Mouse (Mus musculus) heart, embryonic 13.5 days (tissue): ENCODE results near the gene Tigar. TPM values are rescaled to one million over a fixed set of nuclear protein-coding genes. Genes with fewer than 3 reads are reported as not detected.
A peak's percentile ranks its signal among the peaks of the same experiment; 100 is the strongest.

Experiments
- ATAC-seq: fragments of 200-750 bp; cut with Nextera tagmentation; 2 replicates; pipeline ENCODE4 v1.8.0; 2017; ENCODE audit warnings: moderate TSS enrichment; ENCODE audit not compliant: insufficient number of reproducible peaks, low FRiP score, low TSS enrichment; ENCODE audit errors: extremely low read depth
- H3K27ac ChIP-seq: fragments of 300-500 bp; sonication (generic); replicated peaks from 2 replicates; pipeline ENCODE4 v1.5.1; 2015; ENCODE audit warnings: moderate library complexity, mild to moderate bottlenecking, inconsistent platforms
- H3K27me3 ChIP-seq: fragments of 300-500 bp; sonication (generic); replicated peaks from 2 replicates; pipeline ENCODE4 v1.6.1; 2015; ENCODE audit warnings: mild to moderate bottlenecking, inconsistent platforms
- H3K36me3 ChIP-seq: fragments of 300-500 bp; sonication (generic); 2 replicates; pipeline ENCODE4 v1.6.1; 2015; ENCODE audit warnings: mild to moderate bottlenecking, inconsistent platforms
- H3K4me1 ChIP-seq: fragments of 300-500 bp; sonication (generic); 2 replicates; pipeline ENCODE4 v1.6.1; 2015; ENCODE audit warnings: inconsistent platforms
- H3K4me2 ChIP-seq: fragments of 300-500 bp; sonication (generic); 2 replicates; pipeline ENCODE4 v1.6.1; 2015; ENCODE audit warnings: inconsistent platforms, mild to moderate bottlenecking, moderate library complexity
- H3K4me3 ChIP-seq: fragments of 300-500 bp; sonication (generic); 2 replicates; pipeline ENCODE4 v1.5.1; 2015; ENCODE audit warnings: moderate library complexity, mild to moderate bottlenecking, inconsistent platforms
- H3K9ac ChIP-seq: fragments of 300-500 bp; sonication (generic); 2 replicates; pipeline ENCODE4 v1.6.1; 2015; ENCODE audit warnings: inconsistent platforms, mild to moderate bottlenecking, moderate library complexity
- H3K9me3 ChIP-seq: fragments of 300-500 bp; sonication (generic); 2 replicates; pipeline ENCODE4 v1.6.1; 2016; ENCODE audit warnings: inconsistent platforms
- WGBS: fragments of 180-500 bp; shearing (Covaris S2); methylation state at CpG from one replicate; pipeline ENCODE4 v1.1.7; 2015; ENCODE audit warnings: mixed read lengths; 5-methylcytosine and 5-hydroxymethylcytosine counted together
- polyA plus RNA-seq: library from polyadenylated mRNA; unstranded; fragments of >200 nt; fragmentation: Nextera tagmentation; extraction: Ambion mirVana; gene quantifications from 2 replicates; pipeline ENCODE4 v1.2.1, GENCODE M21; 2015

The Tigar gene
- polyA plus RNA-seq, 1 experiment from 2014 or later, result 7.6 TPM

DNA sequence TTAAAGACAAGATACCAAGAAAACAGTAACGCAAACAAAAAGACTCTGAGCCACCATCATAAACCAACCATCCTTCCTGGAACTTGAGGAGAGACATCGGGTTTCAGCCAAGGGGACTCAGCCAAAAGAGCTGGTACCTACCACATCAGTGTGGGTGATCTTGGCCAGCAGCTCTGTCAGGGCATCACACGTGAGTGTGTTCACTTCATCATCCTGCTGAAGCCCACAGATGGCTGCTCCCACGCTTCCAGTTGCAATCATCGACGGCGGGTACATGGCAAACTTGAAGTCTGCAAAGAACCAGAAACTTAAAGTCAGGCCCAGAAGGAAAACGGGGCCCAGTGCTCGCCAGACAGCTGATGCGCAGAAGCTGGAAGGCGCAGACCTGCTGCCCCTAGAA, 29.6 kb upstream of the Tigar start:
- ATAC-seq, result no peak
- H3K36me3 ChIP-seq, result peaks cover 94% of the 10 kb centered on the region
- H3K9ac ChIP-seq, result no peak overlapping the region
- peaks cover 37% of the 10 kb centered on the region for H3K4me1 ChIP-seq
- 89% methylated on average over 11 of the region's 11 CpGs for WGBS
- no peak overlapping the region for H3K4me2 ChIP-seq
- H3K9me3 ChIP-seq, result no peaks in the 10 kb centered on the region
- H3K27me3 ChIP-seq, result no peaks in the 10 kb centered on the region
- no peak overlapping the region for H3K27ac ChIP-seq
- H3K4me3 ChIP-seq, result no peak overlapping the region

DNA sequence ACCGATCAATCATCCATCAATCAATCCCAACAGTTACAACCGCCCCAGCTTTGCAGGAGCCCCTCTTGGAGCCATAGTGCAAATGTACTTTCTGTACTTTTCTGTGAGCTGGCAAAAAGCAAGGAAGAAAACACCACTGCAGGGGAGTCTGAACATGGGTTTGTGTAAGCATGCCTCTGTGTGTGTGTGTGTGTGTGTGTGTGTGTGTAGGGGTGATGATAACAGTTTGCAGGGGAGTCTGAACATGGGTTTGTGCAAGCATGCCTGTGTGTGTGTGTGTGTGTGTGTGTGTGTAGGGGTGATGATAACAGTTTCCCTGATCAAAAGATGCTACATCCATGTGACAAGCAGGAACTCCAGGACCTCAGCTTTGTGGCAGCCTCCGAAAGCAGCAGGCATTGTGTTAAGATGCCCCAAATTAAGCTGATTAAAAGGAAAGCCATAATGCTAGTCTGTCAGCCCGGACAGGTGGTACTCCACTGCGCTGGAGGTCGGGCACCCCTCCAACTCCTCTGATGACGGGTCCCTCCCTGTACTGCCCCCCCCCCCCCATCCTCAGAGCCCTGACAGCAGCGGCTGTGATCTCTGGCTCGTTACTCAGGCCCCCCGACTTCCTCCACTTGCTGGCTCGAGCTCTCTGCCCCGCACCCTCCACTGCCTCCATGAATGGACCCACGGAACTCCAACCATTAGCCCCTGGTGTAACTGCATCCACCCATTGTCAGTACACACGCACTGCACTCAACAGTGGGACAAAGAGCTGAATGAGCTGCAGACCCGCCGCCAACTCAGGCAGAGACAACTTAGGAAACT, 24.3 kb upstream of the Tigar start:
- no peak overlapping the region for H3K4me2 ChIP-seq
- 62% methylated on average over 16 of the region's 16 CpGs for WGBS
- H3K4me1 ChIP-seq, result peaks cover 23% of the 10 kb centered on the region
- no peaks in the 10 kb centered on the region for H3K9me3 ChIP-seq
- H3K27me3 ChIP-seq, result no peaks in the 10 kb centered on the region
- no peak overlapping the region for H3K27ac ChIP-seq
- H3K36me3 ChIP-seq, result peaks cover 100% of the 10 kb centered on the region
- no peak overlapping the region for H3K4me3 ChIP-seq
- no peak overlapping the region for H3K9ac ChIP-seq
- ATAC-seq, result no peak

DNA sequence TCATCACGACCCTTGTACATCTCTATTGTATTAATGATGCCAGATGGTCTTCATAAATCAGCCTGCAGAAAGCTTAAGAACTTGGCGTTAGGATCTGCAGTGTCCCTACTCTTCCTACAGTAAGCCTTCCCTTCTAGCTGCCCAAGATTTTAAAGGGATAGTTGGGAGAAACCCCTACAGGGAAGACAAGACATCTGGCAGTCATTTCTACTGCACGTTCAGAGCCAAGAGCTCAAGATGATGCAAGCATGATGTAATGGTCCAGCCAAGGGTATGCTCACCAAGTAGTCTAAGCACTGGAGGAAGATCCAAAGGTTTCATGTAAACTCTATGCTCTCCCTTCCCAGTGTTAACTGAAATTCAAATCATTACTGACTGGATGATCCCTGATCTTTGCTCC, 23.4 kb upstream of the Tigar start:
- 68% methylated on average over 3 of the region's 3 CpGs for WGBS
- H3K27me3 ChIP-seq, result no peaks in the 10 kb centered on the region

DNA sequence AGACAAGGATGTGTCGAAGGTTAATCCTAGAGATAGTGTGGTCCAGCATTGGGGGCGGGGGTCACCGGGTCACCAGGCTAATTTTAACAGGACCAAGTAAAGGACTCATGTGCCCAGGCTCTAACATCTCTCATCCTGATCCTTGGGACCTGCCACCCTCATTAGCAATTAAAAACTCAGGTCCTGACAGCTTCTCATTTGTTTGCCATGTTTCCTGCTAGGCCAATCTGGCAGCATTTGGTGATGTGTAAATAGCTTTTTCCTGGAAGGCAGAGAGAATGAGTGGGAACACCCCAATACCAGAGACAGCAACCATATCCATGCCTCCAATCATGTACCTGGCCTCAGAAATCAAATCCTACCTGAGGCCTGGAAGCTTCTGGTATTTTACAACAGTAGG, 22.6 kb upstream of the Tigar start:
- Histone ChIP-seq H3K27me3 (no peaks in the 10 kb centered on the region), H3K9ac (no peak overlapping the region), H3K4me2 (no peak overlapping the region), H3K4me1 (peaks cover 23% of the 10 kb centered on the region), H3K27ac (no peak overlapping the region), H3K9me3 (no peaks in the 10 kb centered on the region), H3K36me3 (peaks cover 100% of the 10 kb centered on the region), H3K4me3 (no peak overlapping the region)
- ATAC-seq, result no peak
- WGBS, result 56% methylated on average over 3 of the region's 3 CpGs

More for the DNA sequence above, 23.4 kb upstream of the Tigar start:
- no peak overlapping the region for H3K9ac ChIP-seq
- H3K36me3 ChIP-seq, result peaks cover 100% of the 10 kb centered on the region
- no peak overlapping the region for H3K4me3 ChIP-seq
- H3K4me1 ChIP-seq, result peaks cover 23% of the 10 kb centered on the region
- H3K9me3 ChIP-seq, result no peaks in the 10 kb centered on the region
- no peak overlapping the region for H3K27ac ChIP-seq
- no peak overlapping the region for H3K4me2 ChIP-seq
- no peak for ATAC-seq

DNA sequence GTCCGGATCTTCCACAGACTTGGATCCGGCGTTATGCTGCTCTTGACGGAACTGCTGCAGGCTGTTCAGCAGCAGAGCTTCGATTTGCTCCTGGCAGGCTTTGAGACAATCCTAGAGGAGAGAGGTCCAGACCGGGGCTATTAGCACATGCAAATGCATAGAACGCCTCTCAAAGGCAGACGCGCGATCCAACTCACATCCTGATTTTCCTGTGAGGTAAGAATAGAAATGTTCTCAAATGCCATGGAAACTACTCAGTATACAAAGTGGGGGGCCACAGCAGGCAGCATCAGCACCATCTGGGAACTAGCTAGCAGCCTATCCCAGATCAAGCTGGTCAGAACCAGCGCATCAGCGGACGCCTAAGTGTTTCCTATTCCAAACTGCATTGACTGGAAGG, 21.0 kb upstream of the Tigar start:
- Histone ChIP-seq H3K9ac (no peak overlapping the region), H3K4me2 (no peak overlapping the region), H3K4me1 (peaks cover 15% of the 10 kb centered on the region), H3K27me3 (no peaks in the 10 kb centered on the region), H3K27ac (no peak overlapping the region), H3K4me3 (no peak overlapping the region), H3K36me3 (peaks cover 95% of the 10 kb centered on the region), H3K9me3 (no peaks in the 10 kb centered on the region)
- ATAC-seq, result no peak
- 70% methylated on average over 13 of the region's 13 CpGs for WGBS

DNA sequence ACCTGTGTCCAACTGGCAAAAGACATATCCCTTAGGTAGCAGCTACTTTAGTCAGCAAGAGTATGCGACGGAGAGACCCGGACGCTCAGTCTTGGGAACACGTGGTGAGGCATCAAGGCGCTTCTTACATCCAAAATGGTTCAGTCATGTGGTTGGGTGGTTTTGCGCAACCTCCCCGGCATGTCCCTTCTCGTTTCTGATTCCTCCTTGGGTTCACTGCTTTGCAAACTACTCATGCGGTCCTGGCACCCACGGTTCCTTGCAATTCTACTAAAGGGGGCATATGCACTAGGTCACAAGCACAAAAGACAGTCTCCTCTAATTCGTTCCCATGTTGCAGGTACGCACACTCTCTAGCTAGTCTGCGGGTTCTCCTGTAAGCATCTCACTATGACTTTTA, 20.3 kb upstream of the Tigar start:
- Histone ChIP-seq H3K4me3 (no peak overlapping the region), H3K36me3 (peaks cover 87% of the 10 kb centered on the region), H3K9me3 (no peaks in the 10 kb centered on the region), H3K27ac (no peak overlapping the region), H3K9ac (no peak overlapping the region), H3K27me3 (no peaks in the 10 kb centered on the region), H3K4me1 (peaks cover 8% of the 10 kb centered on the region), H3K4me2 (no peak overlapping the region)
- no peak for ATAC-seq
- 87% methylated on average over 14 of the region's 14 CpGs for WGBS

DNA sequence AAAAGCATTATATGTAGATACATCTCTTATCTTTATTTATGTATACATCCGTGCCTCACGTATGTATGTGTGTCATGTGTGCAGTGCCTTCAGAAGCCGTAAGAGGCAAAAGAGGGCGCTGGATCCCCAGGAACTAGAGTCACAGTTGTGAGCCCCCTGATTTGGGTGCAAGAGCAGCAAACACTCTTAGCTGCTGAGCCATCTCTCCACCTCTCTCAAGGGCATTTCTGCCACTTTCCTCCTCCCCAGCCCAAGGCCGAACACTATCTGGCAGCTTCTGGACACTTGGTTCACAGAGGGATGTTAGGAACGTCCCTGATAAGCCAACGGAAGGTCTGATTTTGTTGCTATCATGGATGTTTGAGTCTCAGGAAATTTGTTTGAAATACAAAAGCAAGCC, 14.1 kb upstream of the Tigar start:
- ATAC-seq, result no peak
- WGBS, result 58% methylated on average over 7 of the region's 7 CpGs

DNA sequence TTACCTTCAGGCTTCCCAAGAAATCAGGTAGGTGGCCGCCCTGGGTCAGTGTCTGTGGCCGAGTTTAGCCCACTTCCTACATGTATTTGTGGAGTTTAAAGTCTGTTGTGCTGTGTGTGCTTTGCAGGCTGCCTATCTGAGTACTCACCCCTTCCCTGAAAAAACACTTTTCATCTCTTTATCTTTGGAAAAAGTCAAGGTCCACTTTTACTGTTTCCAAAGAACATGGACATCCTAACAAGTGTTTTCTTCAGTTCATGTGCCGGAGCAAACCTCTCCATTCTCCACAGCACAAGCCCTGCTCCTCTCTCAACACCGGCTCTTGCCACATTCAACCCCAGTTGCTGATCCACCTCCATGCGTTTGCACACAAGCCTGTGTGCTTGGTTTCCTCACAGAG, 13.6 kb upstream of the Tigar start:
- H3K36me3 ChIP-seq, result peaks cover 21% of the 10 kb centered on the region
- no peaks in the 10 kb centered on the region for H3K27me3 ChIP-seq
- H3K9ac ChIP-seq, result no peak overlapping the region
- H3K4me3 ChIP-seq, result no peak overlapping the region
- H3K9me3 ChIP-seq, result no peaks in the 10 kb centered on the region
- no peak overlapping the region for H3K4me2 ChIP-seq
- H3K27ac ChIP-seq, result no peak overlapping the region
- ATAC-seq, result no peak
- no peaks in the 10 kb centered on the region for H3K4me1 ChIP-seq
- WGBS, result 73% methylated on average over 5 of the region's 5 CpGs

More for the DNA sequence above, 14.1 kb upstream of the Tigar start:
- Histone ChIP-seq H3K9me3 (no peaks in the 10 kb centered on the region), H3K4me3 (no peak overlapping the region), H3K4me2 (no peak overlapping the region), H3K27ac (no peak overlapping the region), H3K36me3 (peaks cover 26% of the 10 kb centered on the region), H3K4me1 (no peaks in the 10 kb centered on the region), H3K27me3 (no peaks in the 10 kb centered on the region), H3K9ac (no peak overlapping the region)

DNA sequence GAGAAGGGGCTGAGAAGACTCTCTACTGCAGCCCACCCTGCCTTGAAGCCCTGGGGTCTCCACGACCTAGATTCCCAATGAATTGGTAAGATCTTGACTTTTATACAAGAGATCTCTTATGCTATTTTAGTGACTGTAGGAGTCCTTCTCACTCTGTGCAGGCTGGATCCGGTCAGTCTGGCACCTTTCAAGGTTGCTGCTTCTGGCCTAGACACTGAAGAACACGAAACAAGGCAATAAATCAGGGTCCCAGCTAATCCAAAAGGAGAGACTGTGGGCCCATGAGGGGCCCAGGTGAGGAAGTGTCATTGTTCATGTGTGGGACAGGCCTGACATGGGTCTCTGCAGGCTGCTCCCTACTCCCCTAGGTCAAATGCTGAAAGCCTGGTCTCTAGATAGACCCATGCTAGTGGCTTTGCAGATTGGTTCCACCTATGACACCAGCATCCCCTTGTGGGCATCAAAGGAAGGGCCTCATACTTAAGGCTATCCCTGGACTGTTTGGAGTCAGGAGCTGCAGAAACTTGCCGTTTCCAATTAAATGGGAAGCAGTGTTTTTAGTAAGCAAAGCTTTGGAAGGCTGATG, 13.0 kb upstream of the Tigar start:
- no peaks in the 10 kb centered on the region for H3K27me3 ChIP-seq
- H3K9ac ChIP-seq, result no peak overlapping the region
- no peaks in the 10 kb centered on the region for H3K4me1 ChIP-seq
- 69% methylated on average over 4 of the region's 4 CpGs for WGBS
- peaks cover 14% of the 10 kb centered on the region for H3K36me3 ChIP-seq
- H3K27ac ChIP-seq, result no peak overlapping the region
- no peak for ATAC-seq
- H3K9me3 ChIP-seq, result no peaks in the 10 kb centered on the region
- no peak overlapping the region for H3K4me2 ChIP-seq
- no peak overlapping the region for H3K4me3 ChIP-seq

DNA sequence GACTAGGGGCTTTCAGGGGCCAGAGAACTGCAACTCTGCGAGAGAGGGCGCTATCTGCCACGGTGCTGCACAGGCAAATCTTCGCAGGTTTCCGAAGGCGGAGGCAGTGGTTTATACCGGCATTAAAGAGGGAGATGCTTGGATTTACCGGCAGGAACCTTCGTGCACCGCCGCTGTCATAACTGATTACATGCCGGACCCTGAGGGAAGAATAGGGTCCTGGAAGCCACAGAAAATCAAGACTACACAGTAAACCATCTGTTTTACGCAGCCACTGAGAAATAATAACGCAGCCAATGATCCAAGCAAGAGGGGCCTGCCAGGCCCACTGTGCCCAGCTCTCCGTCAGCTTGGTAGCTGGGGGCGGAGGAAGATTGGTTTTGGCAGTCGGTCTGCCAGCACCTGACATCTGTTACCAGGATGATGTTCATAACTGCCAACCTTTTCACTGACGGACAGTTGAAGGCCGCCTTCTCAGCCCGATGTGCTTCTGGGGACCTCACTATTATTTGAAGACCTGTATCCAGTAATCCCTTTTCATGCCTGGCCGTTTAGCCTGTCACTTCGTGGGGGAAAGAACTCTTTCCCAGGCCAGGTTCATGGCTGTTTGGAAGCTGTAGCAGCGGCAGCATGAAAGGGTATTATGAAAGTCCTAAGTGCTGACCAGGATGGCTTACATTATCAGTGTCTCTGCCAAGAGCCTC, 5.5 kb upstream of the Tigar start:
- Histone ChIP-seq H3K9me3 (no peaks in the 10 kb centered on the region), H3K36me3 (no peaks in the 10 kb centered on the region), H3K4me1 (peaks cover 3% of the 10 kb centered on the region), H3K27ac (no peak overlapping the region), H3K4me3 (no peak overlapping the region), H3K9ac (no peak overlapping the region), H3K27me3 (no peaks in the 10 kb centered on the region), H3K4me2 (no peak overlapping the region)
- ATAC-seq, result no peak
- 66% methylated on average over 23 of the region's 23 CpGs for WGBS

DNA sequence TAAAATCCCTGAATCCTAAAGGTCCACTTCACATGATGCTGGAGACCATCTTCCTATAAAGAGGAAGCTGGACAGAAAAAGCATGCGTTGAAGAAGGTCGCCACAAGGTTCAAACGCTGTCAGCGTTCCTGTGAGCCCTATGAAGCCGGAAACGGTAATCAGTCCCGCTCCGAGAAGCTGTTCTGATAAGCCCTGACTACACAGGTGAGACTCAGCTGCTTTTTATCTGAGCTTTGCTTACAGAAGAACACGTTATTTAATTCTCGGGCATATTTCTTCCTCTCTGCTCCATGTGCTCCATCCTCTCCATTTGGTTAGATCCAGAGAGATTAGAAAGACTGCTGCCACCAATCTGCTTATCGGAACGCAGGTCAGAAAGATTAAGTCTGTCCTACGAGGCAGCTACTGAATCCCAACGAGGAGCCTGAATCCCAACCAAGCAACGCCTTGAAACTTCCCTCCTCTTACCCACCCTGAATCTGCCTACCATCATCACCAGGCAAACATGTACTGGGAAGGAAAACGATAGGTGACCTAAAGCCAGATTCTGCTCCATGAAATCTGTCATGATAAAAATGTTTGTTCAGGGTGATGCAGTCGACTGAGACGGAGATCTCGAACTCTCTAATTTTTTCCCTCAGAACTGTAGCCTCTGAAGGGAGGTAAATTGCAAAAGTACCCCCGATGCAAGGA, 843 bp downstream of the Tigar start:
- 9% methylated on average over 20 of the region's 20 CpGs for WGBS
- Histone ChIP-seq H3K9me3 (no peaks in the 10 kb centered on the region), H3K27me3 (no peaks in the 10 kb centered on the region), H3K36me3 (peaks cover under 1% of the 10 kb centered on the region; the same call in 1 of the 2 replicates), H3K4me1 (peaks cover 28% of the 10 kb centered on the region), H3K4me2 (peak overlapping the region; percentile 92), H3K9ac (peak overlapping the region; percentile 86), H3K27ac (no peak overlapping the region), H3K4me3 (peak overlapping the region; percentile 69)
- ATAC-seq, result no peak
